Mouse (Mus musculus) heart, postnatal 0 days (tissue): ENCODE measurements around the gene Strn3. TPM values are rescaled to one million over a fixed set of nuclear protein-coding genes. Genes with fewer than 3 reads are reported as not detected.

Experiments
- ATAC-seq: fragments of 200-750 bp; cut with Nextera tagmentation; 2 replicates; pipeline ENCODE4 v1.8.0; 2017; ENCODE audit warnings: low read depth, moderate number of reproducible peaks, moderate library complexity; ENCODE audit not compliant: insufficient read depth
- DNase-seq: peaks from one replicate; pipeline ENCODE4 v3.0.0-alpha.2; 2016; ENCODE audit warnings: low spot score
- H3K27ac ChIP-seq: fragments of 300-500 bp; sonication (generic); 2 replicates; pipeline ENCODE4 v1.5.1; 2014; ENCODE audit warnings: low read depth, mild to moderate bottlenecking
- H3K27me3 ChIP-seq: fragments of 300-500 bp; sonication (generic); 2 replicates; pipeline ENCODE4 v1.6.1; 2014; ENCODE audit warnings: low read length, mixed read lengths; ENCODE audit not compliant: control insufficient read depth, insufficient read depth
- H3K36me3 ChIP-seq: fragments of 300-500 bp; sonication (generic); replicated peaks from 2 replicates; pipeline ENCODE4 v1.6.1; 2014; ENCODE audit warnings: low read length, mixed read lengths; ENCODE audit not compliant: control insufficient read depth, insufficient read depth
- H3K4me1 ChIP-seq: fragments of 300-500 bp; sonication (generic); 2 replicates; pipeline ENCODE4 v1.6.1; 2014; ENCODE audit warnings: antibody characterized with exemption; ENCODE audit not compliant: control insufficient read depth, insufficient read depth
- H3K4me2 ChIP-seq: fragments of 300-500 bp; sonication (generic); 2 replicates; pipeline ENCODE4 v1.6.1; 2014; ENCODE audit warnings: low read depth, mild to moderate bottlenecking, low read length, moderate library complexity
- H3K4me3 ChIP-seq: fragments of 300-500 bp; sonication (generic); 2 replicates; pipeline ENCODE4 v1.5.1; 2014; ENCODE audit warnings: low read depth, low read length
- H3K9ac ChIP-seq: fragments of 300-500 bp; sonication (generic); replicated peaks from 2 replicates; pipeline ENCODE4 v1.6.1; 2014; ENCODE audit warnings: low read depth, low read length, mixed read lengths
- H3K9me3 ChIP-seq: fragments of 300-500 bp; sonication (generic); replicated peaks from 2 replicates; pipeline ENCODE4 v1.6.1; 2016; ENCODE audit warnings: low read length; ENCODE audit not compliant: control insufficient read depth
- CTCF ChIP-seq: IDR thresholded peaks from 2 replicates; pipeline ENCODE4 v1.5.1; 2016; ENCODE audit warnings: antibody characterized with exemption, control low read depth, low read depth
- EP300 ChIP-seq: IDR thresholded peaks from 2 replicates; pipeline ENCODE4 v1.6.1; 2016; ENCODE audit warnings: antibody characterized with exemption, low read depth
- WGBS: fragments of 180-500 bp; shearing (Covaris S2); extraction: QIAGEN DNeasy Blood & Tissue Kit; methylation state at CpG from one replicate; pipeline ENCODE4 v1.1.7; 2014; 5-methylcytosine and 5-hydroxymethylcytosine counted together
- polyA plus RNA-seq: library from polyadenylated mRNA; unstranded; fragments of >200 nt; fragmentation: Nextera tagmentation; extraction: Ambion mirVana; gene quantifications from 2 replicates; pipeline ENCODE4 v1.2.1, GENCODE M21; 2015
- total RNA-seq: library from RNA; depleted of rRNA; stranded (reverse); fragments of >200 nt; gene quantifications from 2 replicates; pipeline ENCODE4 v1.2.3, GENCODE M21; 2014; ENCODE audit warnings: low replicate concordance

Strn3 gene
- total and polyA plus RNA-seq, 2 experiments from 2014 or later = 37.1 to 69.6 TPM

DNA sequence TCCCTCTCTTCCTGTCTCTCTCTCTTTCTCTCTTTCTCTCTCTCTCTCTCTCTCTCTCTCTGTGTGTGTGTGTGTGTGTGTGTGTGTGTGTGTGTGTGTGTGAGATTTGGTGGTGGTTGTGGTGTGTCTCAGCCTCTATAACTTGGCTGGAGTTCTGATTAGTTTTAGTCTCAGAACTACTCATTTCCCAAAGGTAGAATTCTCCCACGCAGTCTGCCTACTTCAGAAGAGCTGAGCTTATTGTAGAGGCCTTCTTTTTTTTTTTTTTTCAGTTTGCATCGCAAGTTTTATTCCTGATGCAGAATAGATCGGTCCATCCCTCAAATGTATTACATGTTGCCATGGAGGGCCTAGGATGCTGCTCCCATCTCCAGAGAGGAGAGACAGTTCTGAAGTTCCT, 18.0 kb upstream of the Strn3 start:
- Histone ChIP-seq H3K27ac (peak overlapping the region; percentile 78), H3K27me3 (no peaks in the 10 kb centered on the region), H3K9me3 (no peaks in the 10 kb centered on the region), H3K4me1 (peaks cover 7% of the 10 kb centered on the region; the same call in 1 of the 2 replicates), H3K36me3 (no peaks in the 10 kb centered on the region), H3K4me2 (no peak overlapping the region), H3K9ac (no peak overlapping the region), H3K4me3 (no peak overlapping the region)
- no peak for TF ChIP-seq EP300
- no peak for TF ChIP-seq CTCF
- no peak for ATAC-seq
- no peak for DNase-seq
- WGBS = 52% methylated on average over 3 of the region's 3 CpGs

DNA sequence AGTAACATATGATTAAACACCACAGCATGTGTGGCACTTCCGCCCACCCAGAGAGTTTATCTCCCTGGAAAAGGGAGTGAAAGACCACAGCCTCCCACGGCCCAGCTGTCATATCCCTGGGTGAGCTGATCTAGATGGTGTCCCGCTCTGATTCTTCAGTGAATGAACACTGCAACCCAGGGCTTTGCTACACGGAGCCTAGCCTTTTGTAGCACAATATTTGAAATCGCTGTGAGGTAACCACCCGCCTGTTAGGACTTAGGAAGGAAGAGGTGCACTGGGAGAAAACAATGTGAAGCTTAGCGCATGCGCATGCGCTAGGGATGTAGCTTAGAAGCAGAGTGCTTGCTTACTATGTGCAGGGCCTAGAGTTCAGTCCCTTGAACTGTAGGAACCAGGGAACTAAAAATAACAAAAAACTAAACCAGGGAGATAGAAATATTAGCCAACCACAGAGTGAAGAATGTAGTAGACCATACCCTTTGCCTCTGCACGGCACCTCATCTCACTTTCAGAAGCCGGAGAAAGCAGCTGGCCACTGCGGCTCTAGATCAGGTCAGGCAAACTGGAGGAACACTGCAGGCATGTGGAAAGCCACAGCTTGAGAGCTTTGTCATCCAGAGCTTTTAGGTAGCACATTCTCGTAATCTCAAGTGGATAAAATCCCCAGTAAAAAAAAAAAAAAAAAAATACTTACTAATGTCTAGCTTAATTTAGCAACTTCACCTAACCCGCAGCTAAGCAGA, 17.4 kb upstream of the Strn3 start:
- DNase-seq = peak; percentile 50
- Histone ChIP-seq H3K4me3 (no peak overlapping the region), H3K4me1 (peaks cover 7% of the 10 kb centered on the region), H3K9me3 (no peaks in the 10 kb centered on the region), H3K4me2 (no peak overlapping the region; the same call in 1 of the 2 replicates), H3K27ac (peak overlapping the region; percentile 78), H3K27me3 (no peaks in the 10 kb centered on the region), H3K9ac (0 out of 2 replicates have a peak overlapping the region, but pooled peaks have one; percentile 15), H3K36me3 (no peaks in the 10 kb centered on the region)
- WGBS = 33% methylated on average over 14 of the region's 14 CpGs
- TF ChIP-seq EP300 (no peak), CTCF (no peak)
- peak; percentile 40; the same call in 1 of the 2 replicates for ATAC-seq

DNA sequence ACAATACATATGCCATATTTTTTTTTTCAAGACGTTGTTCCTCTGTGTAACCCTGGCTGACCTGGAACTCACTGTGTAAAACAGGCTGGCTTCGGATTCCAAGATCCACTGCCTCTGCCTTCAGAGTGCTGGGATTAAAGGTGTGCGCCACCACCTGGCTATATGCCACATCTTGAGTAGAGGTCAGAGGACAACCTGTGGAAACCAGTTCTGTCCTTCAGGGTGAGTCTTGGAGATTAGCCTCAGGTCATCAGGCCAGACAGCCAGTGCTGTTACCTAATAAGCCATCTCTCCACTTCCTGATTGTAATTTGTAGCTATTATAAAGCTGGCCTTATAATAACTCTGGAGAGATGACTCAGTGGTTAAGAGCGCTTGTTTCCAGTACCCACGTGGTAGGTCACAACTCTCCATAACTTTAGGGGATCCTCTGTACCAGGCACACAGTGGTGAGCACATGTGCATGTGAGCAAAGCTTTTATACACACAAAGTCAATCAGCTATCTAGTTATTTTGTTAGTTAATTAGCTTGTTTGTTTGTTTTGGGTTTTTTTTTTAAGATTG, 15.1 kb upstream of the Strn3 start:
- H3K4me1 ChIP-seq = peaks cover 7% of the 10 kb centered on the region
- no peak overlapping the region for H3K9ac ChIP-seq
- WGBS = 68% methylated on average over 5 of the region's 5 CpGs
- H3K4me3 ChIP-seq = no peak overlapping the region
- no peak for TF ChIP-seq EP300
- TF ChIP-seq CTCF = no peak
- H3K9me3 ChIP-seq = no peaks in the 10 kb centered on the region
- no peaks in the 10 kb centered on the region for H3K36me3 ChIP-seq
- H3K27me3 ChIP-seq = no peaks in the 10 kb centered on the region
- H3K4me2 ChIP-seq = no peak overlapping the region
- no peak overlapping the region for H3K27ac ChIP-seq
- ATAC-seq (no peak), DNase-seq (no peak)

DNA sequence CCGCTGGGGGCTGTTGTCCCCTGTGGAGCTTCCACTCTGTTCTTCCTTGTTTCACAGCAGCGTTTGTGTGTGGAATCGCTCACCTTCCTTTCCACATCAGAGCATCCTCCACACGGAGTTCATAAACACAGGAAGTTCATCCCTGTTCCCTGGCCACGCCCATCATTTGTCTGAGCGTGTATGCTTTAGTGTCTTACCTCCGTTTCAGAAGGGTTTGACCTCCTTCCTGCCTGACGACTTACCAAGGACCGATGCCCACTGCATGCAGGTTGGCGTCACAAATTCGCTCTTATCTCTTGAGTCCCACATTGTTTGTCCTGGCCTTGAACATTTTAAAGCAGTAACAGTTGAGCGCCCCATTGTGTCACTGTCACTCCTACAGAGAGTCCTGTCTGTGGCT, 14.1 kb upstream of the Strn3 start:
- Histone ChIP-seq H3K36me3 (no peaks in the 10 kb centered on the region), H3K4me1 (peaks cover 7% of the 10 kb centered on the region), H3K4me3 (no peak overlapping the region), H3K27me3 (no peaks in the 10 kb centered on the region), H3K4me2 (no peak overlapping the region), H3K27ac (no peak overlapping the region), H3K9me3 (no peaks in the 10 kb centered on the region), H3K9ac (no peak overlapping the region)
- WGBS = 59% methylated on average over 12 of the region's 12 CpGs
- ATAC-seq (no peak), DNase-seq (no peak)
- TF ChIP-seq EP300 (no peak), CTCF (no peak)

DNA sequence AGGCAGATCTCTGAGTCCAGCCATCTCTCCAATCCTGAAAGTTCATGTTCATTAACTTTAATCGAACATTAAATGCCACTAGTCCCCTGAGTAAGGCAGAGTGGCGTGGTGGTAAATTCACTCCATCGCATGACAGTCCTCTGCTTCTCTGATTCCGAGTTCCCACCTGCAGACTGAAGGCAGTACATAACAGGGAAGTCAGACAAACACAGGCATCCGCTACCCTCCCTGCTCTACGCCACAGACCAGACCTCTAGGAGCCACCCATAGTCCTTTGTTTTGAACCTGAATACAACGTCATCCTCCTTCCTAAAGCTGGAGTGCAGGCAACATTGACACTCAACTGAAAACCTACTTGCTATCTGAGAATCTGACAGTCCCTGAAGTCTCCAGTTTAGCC, 12.9 kb upstream of the Strn3 start:
- no peak for ATAC-seq
- TF ChIP-seq EP300 (no peak), CTCF (no peak)
- Histone ChIP-seq H3K9me3 (no peaks in the 10 kb centered on the region), H3K36me3 (no peaks in the 10 kb centered on the region), H3K4me3 (no peak overlapping the region), H3K4me1 (peaks cover 7% of the 10 kb centered on the region), H3K4me2 (no peak overlapping the region), H3K27ac (no peak overlapping the region), H3K27me3 (no peaks in the 10 kb centered on the region), H3K9ac (no peak overlapping the region)
- no peak for DNase-seq
- 74% methylated on average over 7 of the region's 7 CpGs for WGBS

DNA sequence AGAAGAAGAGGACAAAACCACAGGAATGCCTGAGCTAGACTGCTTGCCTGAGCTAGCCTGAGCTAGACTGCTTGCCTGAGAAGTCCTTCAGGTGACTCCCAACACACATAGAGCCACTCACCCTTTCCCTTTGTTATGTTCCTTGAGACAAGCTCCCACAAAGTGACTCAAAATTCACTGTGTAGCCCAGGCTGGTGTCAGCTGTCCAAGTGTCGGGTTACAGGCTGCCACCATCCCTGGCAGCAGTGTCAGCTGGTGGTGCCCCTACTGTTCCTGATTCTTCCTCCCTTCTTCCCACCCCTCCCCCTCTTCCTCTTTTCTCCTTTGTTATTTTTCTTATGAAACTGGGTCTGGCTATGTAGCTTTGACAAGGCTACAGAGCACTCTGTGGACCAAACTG, 12.2 kb upstream of the Strn3 start:
- WGBS = 63% methylated on average over 1 of the region's 1 CpGs
- Histone ChIP-seq H3K9me3 (no peaks in the 10 kb centered on the region), H3K36me3 (no peaks in the 10 kb centered on the region), H3K4me1 (peaks cover under 1% of the 10 kb centered on the region), H3K27ac (no peak overlapping the region), H3K27me3 (no peaks in the 10 kb centered on the region), H3K4me2 (no peak overlapping the region), H3K9ac (no peak overlapping the region), H3K4me3 (no peak overlapping the region)
- DNase-seq (no peak), ATAC-seq (no peak)
- TF ChIP-seq CTCF (no peak), EP300 (no peak)
